Mouse (Mus musculus) layer of hippocampus, adult 2 months (tissue): ENCODE measurements at regions not wholly inside any gene's neighbourhood (a gene's known extent, or its start where the extent isn't known, plus 50 kb on each side); places are given as distances from the start of the nearest gene placed in this dataset.
A peak's percentile ranks its signal among the peaks of the same experiment; 100 is the strongest.

Experiments used
- DNase-seq, 2 experiments: peaks; one replicate each; pipeline ENCODE4 v3.0.0; 2022; ENCODE audit warnings: low spot score in 2 of 2
- H3K27ac ChIP-seq: fragments of 200-600 bp; 2 replicates; pipeline ENCODE4 v1.8.1; 2022
- H3K4me3 ChIP-seq: fragments of 200-600 bp; 2 replicates; pipeline ENCODE4 v1.8.1; 2022; ENCODE audit warnings: mild to moderate bottlenecking
- CTCF ChIP-seq: fragments of 200-600 bp; conservative IDR thresholded peaks from 2 replicates; pipeline ENCODE4 v1.8.1; 2022; ENCODE audit warnings: antibody characterized with exemption, mild to moderate bottlenecking, moderate library complexity

DNA sequence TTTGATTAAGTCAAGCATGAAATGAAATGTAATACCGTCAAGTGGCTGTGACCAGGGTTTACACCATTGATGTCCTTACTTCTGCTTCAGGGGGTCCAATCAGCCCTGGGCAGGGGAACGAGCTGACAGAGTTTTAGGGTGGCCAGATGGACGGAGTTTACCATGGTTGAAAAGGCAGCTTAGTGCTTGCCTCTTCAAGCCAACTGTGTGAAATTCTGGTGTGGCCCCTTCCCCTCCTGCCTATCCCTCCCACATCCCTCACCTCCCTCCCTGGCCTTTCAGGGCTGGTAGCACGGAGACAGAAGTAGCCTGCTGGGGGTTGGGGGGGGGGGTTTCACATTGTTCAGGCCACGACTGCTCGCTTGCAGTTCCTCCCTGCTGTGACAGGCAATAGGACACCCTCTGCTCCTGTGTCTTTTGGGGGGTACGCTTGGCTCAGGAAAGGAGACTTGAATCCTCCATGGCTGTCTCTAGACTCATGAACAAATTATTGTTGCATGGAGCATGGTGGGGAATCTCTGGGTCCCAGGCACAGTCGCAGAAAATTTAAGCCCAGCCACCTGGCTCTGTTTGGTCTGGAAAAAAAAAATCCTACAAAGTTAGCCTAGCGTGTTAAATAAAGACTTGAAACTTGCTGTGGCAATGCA is 262.4 kb upstream of the Irx3 start:
- TF ChIP-seq CTCF, result no peak
- H3K27ac ChIP-seq, result no peak overlapping the region
- no peak overlapping the region for H3K4me3 ChIP-seq
- DNase-seq, result no peak

DNA sequence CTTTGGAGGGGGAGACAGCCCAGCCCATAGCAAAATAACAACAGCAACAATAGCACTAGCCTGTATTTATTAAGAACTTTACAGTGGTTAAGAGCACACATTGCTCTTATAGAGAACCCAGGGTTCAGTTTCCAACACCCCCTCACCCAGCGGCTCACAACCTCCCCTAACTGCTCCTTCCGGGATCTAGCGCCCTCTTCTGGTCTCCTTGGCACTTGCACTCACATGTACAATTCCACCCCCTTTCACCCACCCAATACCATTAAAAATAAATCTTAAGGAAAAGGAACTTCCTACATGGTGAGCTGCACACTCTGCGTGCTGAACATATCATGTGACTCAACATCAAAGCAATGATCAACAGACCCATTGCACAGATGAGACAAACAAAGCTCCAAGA is 261.5 kb upstream of the Irx3 start:
- Histone ChIP-seq H3K27ac (no peak overlapping the region), H3K4me3 (no peak overlapping the region)
- TF ChIP-seq CTCF, result peak; percentile 56
- DNase-seq, result no peak

DNA sequence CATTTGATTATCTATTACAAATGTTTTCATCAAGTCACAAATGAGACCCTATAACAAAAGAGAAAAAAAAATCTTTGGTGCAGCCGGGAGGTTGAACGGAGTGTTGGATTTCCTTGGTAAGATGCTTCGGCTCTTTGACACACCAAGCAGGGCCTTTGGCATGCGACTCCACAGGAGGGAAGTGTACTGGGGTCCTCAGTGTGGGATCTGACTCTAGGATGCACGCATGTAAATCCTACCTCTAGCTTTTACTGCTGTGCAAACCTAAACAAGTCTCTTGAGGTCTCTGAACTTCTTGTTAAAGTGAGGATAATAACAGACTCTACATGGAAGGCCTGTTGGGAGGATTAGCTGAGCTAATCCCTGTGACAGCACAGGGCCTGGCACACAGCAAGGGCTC is 257.6 kb upstream of the Irx3 start:
- Histone ChIP-seq H3K27ac (no peak overlapping the region), H3K4me3 (no peak overlapping the region)
- DNase-seq, result no peak
- no peak for TF ChIP-seq CTCF

DNA sequence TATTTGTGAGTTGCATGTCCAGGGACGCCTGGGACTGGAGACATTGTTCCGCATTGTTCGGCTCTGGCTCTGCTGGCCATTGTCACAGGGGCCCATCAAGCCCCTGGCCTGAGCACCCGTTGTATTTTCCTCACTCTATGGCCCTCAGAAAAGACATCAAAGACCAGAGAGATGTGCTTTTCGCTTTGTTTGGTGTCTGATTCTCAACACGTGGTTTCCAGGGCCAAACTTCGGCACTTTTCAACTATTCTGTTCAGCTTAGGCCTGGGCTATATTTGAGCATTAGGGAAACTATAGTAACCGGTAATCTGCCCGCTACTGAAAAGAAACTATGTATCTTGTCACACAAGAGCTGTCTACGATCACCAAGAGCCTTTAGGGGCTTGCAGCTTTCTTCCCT is 257.1 kb upstream of the Irx3 start:
- TF ChIP-seq CTCF, result no peak
- no peak overlapping the region for H3K27ac ChIP-seq
- DNase-seq, result no peak
- H3K4me3 ChIP-seq, result no peak overlapping the region

DNA sequence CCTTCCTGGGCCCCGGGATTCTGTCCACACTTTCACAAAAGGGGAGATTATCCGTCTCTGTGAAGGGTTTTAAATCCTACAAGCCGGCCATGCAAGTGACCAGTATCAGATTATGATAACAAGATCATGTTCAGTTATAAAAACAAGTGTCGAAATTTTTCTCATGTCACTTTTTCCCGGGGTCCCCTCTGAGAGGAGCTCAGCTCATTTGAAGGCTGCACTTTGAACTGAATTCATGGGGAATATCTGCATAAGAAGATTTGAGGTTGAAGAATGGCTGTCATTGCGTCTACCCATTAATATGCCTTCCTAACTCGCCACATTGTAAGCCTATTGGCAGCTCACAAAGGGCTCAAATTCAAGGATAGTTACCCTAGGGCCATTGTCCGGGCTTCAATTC is 256.0 kb upstream of the Irx3 start:
- H3K4me3 ChIP-seq, result no peak overlapping the region
- no peak for TF ChIP-seq CTCF
- no peak overlapping the region for H3K27ac ChIP-seq
- no peak for DNase-seq

DNA sequence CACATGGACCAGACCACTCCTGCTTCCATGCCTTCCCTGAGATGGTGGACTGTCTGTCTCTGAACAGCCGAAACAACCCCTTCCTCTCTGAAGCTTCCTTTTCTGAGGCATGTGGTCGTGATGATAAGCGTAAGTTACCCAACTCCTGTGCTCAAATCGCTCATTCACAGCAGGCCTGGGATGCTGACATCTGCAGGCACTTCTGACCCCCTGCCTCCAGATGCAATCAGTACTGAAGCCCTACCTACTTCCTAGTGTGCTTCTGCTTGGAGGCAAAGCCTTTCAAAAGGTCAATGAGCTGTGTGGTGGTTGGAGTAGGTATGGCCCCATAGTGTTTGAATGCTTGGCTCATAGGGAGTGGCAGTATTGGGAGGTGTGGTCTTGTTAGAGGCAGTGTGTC is 253.7 kb upstream of the Irx3 start:
- H3K4me3 ChIP-seq, result no peak overlapping the region
- no peak for DNase-seq
- TF ChIP-seq CTCF, result no peak
- H3K27ac ChIP-seq, result no peak overlapping the region

DNA sequence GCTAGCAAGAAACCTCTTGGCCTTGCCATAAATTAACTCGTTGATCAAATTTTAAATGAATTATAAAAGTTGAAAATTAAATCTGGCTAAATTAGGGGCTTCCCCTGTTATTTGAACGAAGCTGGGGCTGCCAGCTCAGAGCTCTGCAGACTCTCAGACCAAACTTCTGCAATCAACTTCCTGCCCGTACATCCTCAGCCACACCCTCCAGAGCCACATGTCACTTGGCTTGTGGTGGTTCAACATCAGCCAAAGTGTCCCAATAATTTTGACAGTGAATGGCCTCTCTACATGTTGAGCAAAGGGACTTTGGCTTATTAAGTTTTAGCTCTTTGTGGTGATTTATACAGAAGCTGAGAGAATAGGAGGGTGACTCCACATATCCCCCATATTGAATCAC is 242.8 kb upstream of the Irx3 start:
- Histone ChIP-seq H3K4me3 (no peak overlapping the region), H3K27ac (no peak overlapping the region)
- no peak for TF ChIP-seq CTCF
- DNase-seq, result no peak

DNA sequence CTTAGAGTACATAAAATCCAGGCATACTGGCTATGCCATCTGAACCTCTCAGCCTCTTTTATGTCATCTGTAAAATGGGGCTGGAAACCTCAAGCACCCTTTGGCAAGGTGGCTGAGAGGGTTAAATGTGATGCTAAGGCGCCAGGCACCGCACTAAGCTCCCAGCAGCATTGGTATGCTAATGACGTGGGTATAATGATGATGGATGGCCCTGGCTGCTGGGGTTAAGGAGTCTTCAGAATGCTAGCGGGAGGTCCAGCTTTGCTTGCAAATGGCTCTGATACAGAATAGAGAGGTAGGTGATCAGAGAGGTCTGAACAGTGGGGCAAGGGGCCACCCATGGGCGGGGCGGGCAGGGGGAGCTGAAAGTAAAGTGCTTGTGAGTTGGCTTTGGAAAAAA is 241.1 kb upstream of the Irx3 start:
- TF ChIP-seq CTCF, result no peak
- Histone ChIP-seq H3K27ac (no peak overlapping the region), H3K4me3 (no peak overlapping the region)
- no peak for DNase-seq

DNA sequence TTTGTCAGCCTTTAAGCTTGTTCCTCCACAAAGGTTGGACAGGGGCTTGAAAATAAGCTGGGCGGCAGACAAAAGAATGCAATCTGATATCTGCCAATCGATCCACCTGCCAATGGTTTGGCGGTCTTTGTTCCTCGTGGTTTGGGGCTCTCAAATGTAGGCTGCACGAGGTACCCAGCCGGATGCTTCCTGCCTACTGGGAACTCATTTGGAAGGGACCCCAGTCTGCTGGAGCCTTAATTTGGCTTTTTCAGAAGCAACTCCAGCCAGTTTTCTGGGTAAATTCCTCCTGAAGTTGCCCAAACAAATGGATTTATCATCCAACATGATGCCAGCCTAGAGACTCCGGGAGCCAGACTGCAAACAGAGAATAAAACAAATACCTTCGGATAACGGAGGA is 228.1 kb upstream of the Irx3 start:
- Histone ChIP-seq H3K4me3 (no peak overlapping the region), H3K27ac (no peak overlapping the region)
- TF ChIP-seq CTCF, result no peak
- no peak for DNase-seq

DNA sequence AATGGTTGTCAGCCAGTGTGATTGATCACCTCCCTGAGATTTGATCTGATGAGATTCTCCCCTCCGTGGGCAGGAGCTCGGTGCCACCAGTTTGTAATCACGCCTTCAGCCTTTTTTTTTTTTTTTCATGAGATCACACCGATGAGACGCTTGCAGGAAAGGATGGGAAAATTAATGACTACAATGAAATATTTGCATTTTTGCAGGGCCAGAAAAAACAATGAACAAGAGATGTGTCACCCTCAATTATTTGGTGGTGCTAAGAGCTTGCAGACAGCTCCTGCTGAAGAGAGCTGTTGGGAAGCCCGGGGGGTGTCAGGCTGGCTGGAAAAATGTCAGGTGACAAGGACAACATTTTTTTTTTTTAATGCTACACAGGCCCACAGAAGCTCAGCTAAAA is 227.6 kb upstream of the Irx3 start:
- TF ChIP-seq CTCF, result no peak
- Histone ChIP-seq H3K4me3 (no peak overlapping the region), H3K27ac (no peak overlapping the region)
- DNase-seq, result no peak

DNA sequence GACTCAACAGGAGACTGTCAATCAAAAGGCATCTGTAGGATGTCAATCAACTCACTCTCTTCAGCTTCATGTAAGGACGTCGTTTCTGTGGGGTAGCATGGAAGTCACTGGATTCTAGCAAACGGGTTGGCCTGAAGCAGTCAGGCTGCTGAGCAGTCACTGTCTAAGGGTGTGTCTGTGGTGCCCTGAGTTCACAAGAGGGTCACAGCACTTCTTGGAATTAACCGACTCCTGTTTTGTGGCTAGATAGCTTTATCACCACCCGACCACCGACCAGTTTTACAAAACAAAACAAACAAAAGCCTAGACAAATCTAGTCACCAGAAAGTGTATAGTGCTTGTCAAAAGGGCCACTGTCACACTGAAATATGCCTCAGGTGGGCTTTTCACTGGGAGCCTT is 226.4 kb upstream of the Irx3 start:
- H3K4me3 ChIP-seq, result no peak overlapping the region
- no peak for DNase-seq
- TF ChIP-seq CTCF, result no peak
- no peak overlapping the region for H3K27ac ChIP-seq

DNA sequence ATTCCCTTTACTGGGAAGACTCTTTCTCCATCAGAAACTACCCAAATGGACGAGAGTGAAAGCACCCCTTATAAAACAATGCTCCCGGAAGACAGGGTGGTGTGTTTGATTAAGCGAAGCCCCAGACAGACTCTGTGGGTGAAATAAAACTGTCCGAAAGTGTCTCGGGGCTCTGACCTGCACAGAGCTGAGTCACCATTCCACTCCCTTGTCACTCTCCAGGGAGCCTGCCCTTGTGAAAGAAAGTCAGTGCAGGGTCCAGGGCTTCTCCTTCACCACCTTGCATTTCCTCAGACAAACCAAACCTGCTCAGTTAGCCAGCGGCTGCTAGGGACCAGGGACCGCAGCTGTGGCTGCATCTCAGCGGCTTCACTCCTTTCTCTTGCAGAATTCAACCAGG is 222.3 kb upstream of the Irx3 start:
- no peak overlapping the region for H3K27ac ChIP-seq
- no peak for TF ChIP-seq CTCF
- DNase-seq, result no peak
- H3K4me3 ChIP-seq, result no peak overlapping the region

DNA sequence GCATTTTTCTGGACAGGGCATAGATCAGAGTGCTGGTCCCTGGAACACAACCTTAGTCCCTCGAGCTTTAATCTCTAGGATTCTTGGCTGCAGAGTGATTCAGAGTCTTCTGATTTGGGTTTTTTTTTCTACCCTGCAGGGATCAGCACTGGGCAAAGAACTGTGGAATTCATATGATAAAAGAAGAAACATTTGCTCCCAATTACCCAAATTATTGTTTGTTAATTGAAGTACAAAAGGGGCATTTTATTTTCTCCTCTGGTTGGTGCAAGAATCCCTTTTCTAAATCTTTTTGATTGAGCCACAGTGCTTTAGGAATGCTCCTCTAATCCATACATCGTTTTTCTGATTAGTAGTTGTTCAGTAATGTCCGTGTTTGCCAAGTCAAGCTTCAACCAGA is 219.7 kb upstream of the Irx3 start:
- Histone ChIP-seq H3K4me3 (no peak overlapping the region), H3K27ac (no peak overlapping the region)
- TF ChIP-seq CTCF, result no peak
- DNase-seq, result no peak

DNA sequence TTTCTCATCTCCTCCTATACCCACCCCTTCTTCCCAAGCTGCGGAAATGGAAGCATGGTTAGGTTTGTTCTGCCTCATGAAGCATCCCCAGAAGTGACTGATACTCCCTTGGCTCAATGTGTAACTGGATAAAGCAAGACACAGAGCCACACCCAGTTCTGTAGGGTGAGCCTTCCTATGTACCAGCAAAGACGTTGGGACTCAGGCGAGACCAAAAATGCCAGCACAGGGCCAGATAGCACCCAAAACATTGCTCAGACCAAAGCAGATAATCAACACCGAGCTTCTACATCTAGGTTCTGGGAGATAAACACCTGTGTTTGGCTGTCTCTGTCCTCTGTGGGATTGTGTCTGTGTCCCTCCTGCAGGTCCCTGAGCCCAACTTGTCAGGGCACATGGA is 212.8 kb upstream of the Irx3 start:
- TF ChIP-seq CTCF, result no peak
- H3K4me3 ChIP-seq, result no peak overlapping the region
- DNase-seq, result no peak
- no peak overlapping the region for H3K27ac ChIP-seq

DNA sequence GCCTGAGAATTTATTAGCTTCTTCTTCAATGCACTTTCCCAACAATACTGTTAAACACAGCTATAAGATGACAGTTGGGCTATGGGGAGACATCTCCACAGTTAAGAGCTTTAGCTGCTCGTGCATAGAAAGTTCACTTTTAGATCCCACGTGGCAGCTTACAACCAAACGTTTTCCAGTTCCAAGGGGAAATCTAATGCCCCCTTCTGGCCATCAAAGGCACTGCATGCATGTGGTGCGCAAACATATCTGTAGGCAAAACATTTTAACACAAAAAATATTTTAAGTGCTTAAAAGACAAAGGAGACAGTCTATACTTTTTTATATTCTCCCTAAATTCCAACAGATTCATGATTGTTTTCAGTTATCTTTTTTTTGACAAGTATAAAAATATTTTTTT is 211.3 kb upstream of the Irx3 start:
- peak; percentile 63 for TF ChIP-seq CTCF
- no peak overlapping the region for H3K4me3 ChIP-seq
- no peak for DNase-seq
- H3K27ac ChIP-seq, result no peak overlapping the region
